Mouse (Mus musculus) CH12.LX (cell line): ENCODE results near the gene Trappc2. TPM values are rescaled to one million over a fixed set of nuclear protein-coding genes. Genes with fewer than 3 reads are reported as not detected.
A peak's percentile ranks its signal among the peaks of the same experiment; 100 is the strongest.

Source experiments
- DNase-seq: peaks from one replicate; pipeline ENCODE4 v3.0.0-alpha.2; 2013; ENCODE audit errors: extremely low read depth
- H3K27ac ChIP-seq: 2 replicates; pipeline ENCODE4 v1.5.1; 2012; ENCODE audit warnings: low read depth, mild to moderate bottlenecking, control low read depth, moderate library complexity; ENCODE audit not compliant: insufficient read depth
- H3K27me3 ChIP-seq: replicated peaks from 2 replicates; pipeline ENCODE3; 2012; ENCODE audit warnings: inconsistent platforms
- H3K36me3 ChIP-seq, 2 experiments: replicated peaks in 1 of 2; 2 replicates each; pipeline versions ENCODE3 to v1.6.1; 2012; ENCODE audit warnings: inconsistent platforms in 1 of 2, low read length in 1 of 2, mild to moderate bottlenecking in 1 of 2, mixed read lengths in 1 of 2, moderate library complexity in 1 of 2; ENCODE audit not compliant: control insufficient read depth in 1 of 2, insufficient read depth in 1 of 2
- H3K4me1 ChIP-seq, 2 experiments: 2 replicates each; pipeline ENCODE4 v1.6.1; 2012; ENCODE audit warnings: inconsistent platforms in 1 of 2, moderate library complexity in 1 of 2; ENCODE audit not compliant: insufficient read depth in 2 of 2, control insufficient read depth in 1 of 2
- H3K4me2 ChIP-seq: 2 replicates; pipeline ENCODE4 v1.6.1; 2012; ENCODE audit warnings: low read depth, mild to moderate bottlenecking, control low read depth; ENCODE audit not compliant: poor library complexity, insufficient read depth, severe bottlenecking
- H3K4me3 ChIP-seq, 3 experiments: fragments of 150-350 bp in 1 of 3; sonication (generic) in 1 of 3; replicated peaks in 1 of 3; 2 replicates each; pipeline versions ENCODE3 to v1.5.1; 2011 to 2012; ENCODE audit warnings: low read depth in 2 of 3, low read length in 2 of 3, mild to moderate bottlenecking in 2 of 3, moderate library complexity in 2 of 3, control low read depth in 1 of 3, improper control_type of control experiment in 1 of 3, inconsistent platforms in 1 of 3, mixed read lengths in 1 of 3; ENCODE audit not compliant: poor library complexity in 1 of 3
- H3K79me2 ChIP-seq: replicated peaks from 2 replicates; pipeline ENCODE4 v1.6.1; 2012; ENCODE audit warnings: mild to moderate bottlenecking, moderate library complexity; ENCODE audit not compliant: control insufficient read depth, poor library complexity, insufficient read depth, severe bottlenecking; ENCODE audit errors: extremely low read depth
- H3K9ac ChIP-seq: 2 replicates; pipeline ENCODE4 v1.6.1; 2012; ENCODE audit warnings: low read depth, mild to moderate bottlenecking, control low read depth, moderate library complexity; ENCODE audit not compliant: insufficient read depth
- H3K9me3 ChIP-seq: replicated peaks from 2 replicates; pipeline ENCODE3; 2012; ENCODE audit warnings: low read length, inconsistent platforms, mixed read lengths
- BHLHE40 ChIP-seq: IDR thresholded peaks from 2 replicates; pipeline ENCODE4 v1.6.1; 2011; ENCODE audit warnings: mild to moderate bottlenecking, low read depth, low read length, improper control_type of control experiment
- CTCF ChIP-seq, 2 experiments: IDR thresholded peaks in 1 of 2; conservative IDR thresholded peaks in 1 of 2; 2 replicates each; pipeline ENCODE4 v1.5.1; 2011 to 2012; ENCODE audit warnings: low read depth in 2 of 2, low read length in 2 of 2, improper control_type of control experiment in 1 of 2, inconsistent platforms in 1 of 2, mild to moderate bottlenecking in 1 of 2, moderate library complexity in 1 of 2
- ELF1 ChIP-seq: IDR thresholded peaks from 2 replicates; pipeline ENCODE4 v1.6.1; 2014; ENCODE audit warnings: low read depth, mild to moderate bottlenecking, inconsistent platforms, low read length, improper control_type of control experiment
- EP300 ChIP-seq: IDR thresholded peaks from 2 replicates; pipeline ENCODE4 v1.6.1; 2011; ENCODE audit warnings: low read length, improper control_type of control experiment
- ETS1 ChIP-seq: conservative IDR thresholded peaks from 2 replicates; pipeline ENCODE4 v1.6.1; 2012; ENCODE audit warnings: low read depth, mild to moderate bottlenecking, inconsistent platforms, low read length, improper control_type of control experiment, moderate library complexity
- JUN ChIP-seq: IDR thresholded peaks from 2 replicates; pipeline ENCODE4 v1.6.1; 2011; ENCODE audit warnings: low read depth, mild to moderate bottlenecking, low read length, improper control_type of control experiment, moderate library complexity; ENCODE audit not compliant: insufficient read depth
- MAX ChIP-seq: IDR thresholded peaks from 2 replicates; pipeline ENCODE4 v1.6.1; 2011; ENCODE audit warnings: low read length, improper control_type of control experiment
- MXI1 ChIP-seq: IDR thresholded peaks from 2 replicates; pipeline ENCODE4 v1.6.1; 2011; ENCODE audit warnings: mild to moderate bottlenecking, low read depth, low read length, improper control_type of control experiment
- MYC ChIP-seq: IDR thresholded peaks from 2 replicates; pipeline ENCODE4 v1.6.1; 2011; ENCODE audit warnings: low read depth, mild to moderate bottlenecking, improper control_type of control experiment, low read length
- RAD21 ChIP-seq: IDR thresholded peaks from 2 replicates; pipeline ENCODE4 v1.6.1; 2011; ENCODE audit warnings: low read depth, mild to moderate bottlenecking, low read length, improper control_type of control experiment, moderate library complexity
- RCOR1 ChIP-seq: conservative IDR thresholded peaks from 2 replicates; pipeline ENCODE4 v1.6.1; 2012; ENCODE audit warnings: low read depth, mild to moderate bottlenecking, inconsistent platforms, low read length, improper control_type of control experiment
- SIN3A ChIP-seq: IDR thresholded peaks from 2 replicates; pipeline ENCODE4 v1.6.1; 2012; ENCODE audit warnings: low read length, improper control_type of control experiment, inconsistent platforms
- SMC3 ChIP-seq: IDR thresholded peaks from 2 replicates; pipeline ENCODE4 v1.6.1; 2011; ENCODE audit warnings: low read depth, low read length, improper control_type of control experiment
- TBP ChIP-seq: conservative IDR thresholded peaks from 2 replicates; pipeline ENCODE4 v1.6.1; 2011; ENCODE audit warnings: low read depth, low read length, improper control_type of control experiment
- ZKSCAN1 ChIP-seq: IDR thresholded peaks from 2 replicates; pipeline ENCODE4 v1.6.1; 2012; ENCODE audit warnings: low read depth, inconsistent platforms, low read length, improper control_type of control experiment, borderline replicate concordance
- dilution Hi-C: fragments of 300-500 bp; cut with MboI; formaldehyde crosslinking; loops from 2 replicates; pipeline ENCODE4 v1.14.3; 2020; ENCODE audit warnings: low sequenced_read_pairs; ENCODE audit not compliant: extremely low pct_unique_long_range_greater_than_20kb, extremely low pct_ligation_motif_present
- in situ Hi-C: fragments of 300-500 bp; cut with MboI; formaldehyde crosslinking; loops from 3 replicates; pipeline ENCODE4 v1.14.3; 2019; ENCODE audit warnings: low sequenced_read_pairs, low pct_ligation_motif_present, low pct_unique_long_range_greater_than_20kb, mixed read lengths
- polyA plus RNA-seq: library from polyadenylated mRNA; unstranded; fragments of >175 nt; gene quantifications from 2 replicates; pipeline ENCODE4 v1.2.1, GENCODE M21; 2012; ENCODE audit warnings: low read depth; ENCODE audit not compliant: insufficient read length
- total RNA-seq, 2 experiments: library from RNA; depleted of rRNA; stranded (reverse); fragments of 300-350 nt in 1 of 2; fragments of >200 nt in 1 of 2; gene quantifications; 2 replicates each; pipeline ENCODE4 v1.2.3; 2012 to 2014

Trappc2 gene
- 3.0 and 4.2 TPM in 2 replicates for total RNA-seq (2012; rRNA removed)
- 12.0 and 14.7 TPM in 2 replicates for total RNA-seq (2014; rRNA removed)
- polyA plus RNA-seq, result 5.1 and 5.4 TPM in 2 replicates

- peak; percentile 25; the same call in 1 of the 2 replicates for TF ChIP-seq SIN3A
- no peak for TF ChIP-seq JUN
- TF ChIP-seq ELF1, result no peak
- 0 out of 2 replicates have a peak, but pooled peaks have one; percentile 28 for TF ChIP-seq TBP
- TF ChIP-seq MAX, result no peak
- TF ChIP-seq ZKSCAN1, result no peak
- TF ChIP-seq MXI1, result 0 out of 2 replicates have a peak, but pooled peaks have one; percentile 48
- TF ChIP-seq MYC, result no peak
- Histone ChIP-seq H3K9ac (peak within 1 kb of the TSS; percentile 88), H3K36me3 (peaks cover 3 to 15% of the 10 kb centered on the region in 2 experiments), H3K27ac (peak within 1 kb of the TSS; percentile 46; the same call in 1 of the 2 replicates), H3K4me3 (peak within 1 kb of the TSS; percentile 70 to 84 (median 73)), H3K4me2 (peak within 1 kb of the TSS; percentile 58), H3K27me3 (no peaks in the 10 kb centered on the region), H3K79me2 (no peaks in the 10 kb centered on the region; the same call in 1 of the 2 replicates), H3K4me1 (peaks cover 0 to 12% of the 10 kb centered on the region in 2 experiments; a peak in 1 of 4 replicates), H3K9me3 (no peaks in the 10 kb centered on the region)
- in situ Hi-C loops (no loop called here), dilution Hi-C loops (no loop called here)
- DNase-seq, result peak; percentile 31
Measured at GRCm38 (mm10) chrX:166440036-166440615, at the start of gene Trappc2. Gene Trappc2 (plus strand): TSS chrX:166440574.

- Histone ChIP-seq H3K27ac (no peak overlapping the region), H3K4me1 (no peaks in the 10 kb centered on the region), H3K9ac (no peak overlapping the region), H3K27me3 (no peaks in the 10 kb centered on the region), H3K36me3 (peaks cover 7 to 28% of the 10 kb centered on the region in 2 experiments), H3K4me2 (no peak overlapping the region), H3K9me3 (no peaks in the 10 kb centered on the region), H3K4me3 (no peak overlapping the region), H3K79me2 (no peaks in the 10 kb centered on the region)
- no peak for TF ChIP-seq ETS1
- TF ChIP-seq SMC3, result peak; percentile 17
- peak; percentile 20 for TF ChIP-seq RAD21
- TF ChIP-seq SIN3A, result no peak
- peak in 1 of 2 experiments; percentile 24; a peak in 2 of 4 replicates for TF ChIP-seq CTCF (conservative IDR thresholded peaks at IDR 0.05 in 1 of 2, IDR thresholded peaks at IDR 0.05 in 1 of 2; ENCODE audit: low read depth in 2 of 2, low read length in 2 of 2)
- TF ChIP-seq EP300, result no peak
- TF ChIP-seq ZKSCAN1, result no peak
- no peak for TF ChIP-seq RCOR1
- no peak for TF ChIP-seq BHLHE40
- in situ Hi-C loops, result no loop called here
- peak; percentile 7 for DNase-seq
- dilution Hi-C loops, result no loop called here
Measured at GRCm38 (mm10) chrX:166393753-166394152, 46.6 kb upstream of the Trappc2 start.
